Mouse (Mus musculus) cerebellum, adult 11-12 months (tissue): ENCODE data around the gene Fblim1.
"Not testable (repeated sequence)": the region's sequence is repeated elsewhere in the genome, so short reads cannot be mapped to it uniquely, and the experiment has no call there.

Experiments
- DNase-seq: peaks from one replicate; pipeline ENCODE4 v3.0.0; 2022

Gene Fblim1

DNA sequence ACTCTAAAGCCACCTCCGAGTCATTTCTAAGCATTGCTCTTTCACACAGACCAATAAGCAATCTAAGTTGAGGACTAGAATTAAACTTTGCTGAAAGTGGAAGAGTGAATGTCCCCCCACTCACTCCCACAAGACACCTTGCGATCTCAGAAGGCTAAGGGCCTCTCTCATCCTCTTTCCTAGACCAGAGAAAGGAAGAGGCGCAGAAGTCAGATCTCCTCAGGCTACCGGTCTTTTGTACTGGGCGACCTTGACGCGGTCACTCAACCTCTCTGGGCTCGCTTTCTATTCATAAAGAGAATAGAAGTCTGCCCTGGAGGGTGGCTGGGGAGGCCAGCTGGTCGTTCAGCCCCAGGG, 7.0 kb downstream of the Fblim1 start:
- no peak for DNase-seq

DNA sequence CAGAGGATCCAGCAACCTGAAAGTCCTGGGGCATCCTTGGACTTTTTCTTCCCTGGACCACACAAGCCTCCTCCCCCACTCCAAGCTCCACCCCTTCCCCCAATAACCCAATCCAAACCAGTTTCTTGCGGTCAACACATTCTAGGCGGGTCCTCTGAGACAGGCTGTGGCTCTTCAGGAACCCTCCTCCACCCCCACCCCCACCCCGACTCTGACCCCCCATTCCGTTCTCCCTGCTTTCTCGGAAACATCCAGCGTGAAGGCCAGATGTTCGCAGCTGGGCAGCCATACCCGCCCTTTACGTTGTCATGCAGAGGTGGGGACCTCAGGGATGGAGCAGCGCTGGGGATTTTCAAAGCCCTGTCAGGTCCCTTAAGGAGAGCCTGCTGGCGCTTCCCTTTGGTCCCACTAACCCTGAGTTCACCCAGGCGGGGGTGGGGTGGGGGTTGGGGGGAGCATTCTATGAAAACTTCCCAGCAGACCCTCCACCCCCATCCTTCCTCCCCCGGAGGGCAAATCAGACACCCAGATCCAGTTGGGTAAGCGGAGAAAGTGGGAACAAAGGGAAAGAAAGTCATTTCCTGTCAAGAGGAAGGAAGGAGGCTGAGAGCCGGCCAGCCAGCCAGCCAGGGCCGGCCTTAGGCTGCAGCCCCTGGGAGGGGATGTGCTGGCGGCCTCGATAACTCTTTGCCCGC, 7.5 kb downstream of the Fblim1 start:
- no peak for DNase-seq

DNA sequence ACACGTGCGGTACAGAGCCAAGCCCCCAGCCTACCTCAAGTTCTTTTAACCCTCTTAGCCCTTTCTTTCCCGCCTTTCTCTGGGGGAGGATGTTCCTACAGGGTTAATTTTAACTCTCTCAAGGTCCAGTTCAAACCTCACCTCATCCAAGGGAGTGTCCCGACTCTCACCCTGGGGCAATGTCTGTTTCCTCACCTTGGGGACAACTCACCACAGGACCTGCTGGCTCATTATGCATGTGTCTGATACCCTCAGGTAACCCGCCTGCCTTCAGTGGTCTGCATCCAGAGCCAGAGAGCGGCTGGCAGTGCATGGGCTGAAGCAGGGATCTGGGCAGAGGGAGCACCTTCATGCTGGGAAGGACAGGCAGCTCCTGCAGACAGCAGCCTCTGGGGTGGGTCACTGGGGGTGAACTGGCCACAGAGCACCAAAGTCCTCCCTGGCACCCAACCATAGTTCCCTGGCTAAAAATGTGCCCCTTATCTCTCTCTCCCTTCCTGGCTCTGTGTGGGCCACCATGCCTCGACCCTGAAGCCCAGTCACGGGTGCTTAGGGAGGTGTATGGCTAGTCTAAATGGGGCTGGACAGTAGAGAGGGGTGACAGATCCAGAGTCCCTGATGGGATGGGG, 9.1 kb downstream of the Fblim1 start:
- DNase-seq = no peak

DNA sequence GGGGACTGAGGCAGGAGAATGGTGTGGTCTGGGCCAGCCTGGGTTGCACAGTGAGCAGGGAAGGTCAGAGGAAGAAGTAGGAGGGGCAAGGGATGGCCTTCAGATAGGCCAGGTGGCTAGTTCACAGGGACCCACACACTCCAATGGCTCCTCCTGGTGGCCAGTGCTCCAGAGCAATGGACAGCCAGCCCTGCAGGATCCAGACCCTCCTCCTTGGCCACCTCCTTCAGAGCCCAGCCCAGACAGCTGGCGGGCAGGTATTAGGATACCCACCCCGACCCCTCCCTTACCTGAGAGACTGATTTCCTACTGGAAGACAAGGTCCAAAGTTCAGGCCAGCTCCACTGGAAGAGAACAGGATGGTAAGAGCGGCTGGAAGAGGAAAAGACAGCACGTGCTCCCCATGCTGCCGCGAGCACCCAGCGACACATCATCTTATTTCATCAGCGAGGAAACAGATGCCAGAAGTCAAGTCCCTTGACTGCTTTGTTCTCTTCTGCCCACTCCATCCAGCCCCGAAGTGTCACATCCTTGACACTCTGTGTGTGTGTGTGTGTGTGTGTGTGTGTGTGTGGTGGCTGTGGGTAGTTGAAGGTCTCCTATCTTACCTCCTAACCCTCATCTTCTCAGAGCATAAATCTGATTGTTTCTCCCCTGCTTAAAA, 10.2 kb downstream of the Fblim1 start:
- DNase-seq = no peak

DNA sequence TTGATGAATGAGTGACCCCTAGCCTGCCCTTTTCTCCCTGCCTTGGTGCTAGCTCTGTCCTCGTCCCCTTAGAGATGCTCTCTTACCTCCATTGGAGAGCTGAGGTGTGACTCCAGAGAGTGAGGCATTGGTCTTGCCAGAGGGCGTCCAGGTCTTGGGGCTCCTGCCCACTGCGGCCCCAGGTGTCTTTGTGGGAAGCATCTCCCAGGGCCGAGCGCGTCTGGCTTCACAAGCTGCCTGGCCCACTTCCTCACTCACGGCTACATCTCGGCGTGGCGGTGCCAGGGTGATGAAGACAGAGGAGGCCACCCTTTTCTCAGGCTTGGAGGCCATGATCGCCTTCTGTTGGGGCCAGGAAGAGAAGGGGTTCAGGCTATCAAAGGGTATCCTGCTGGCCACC, 10.8 kb downstream of the Fblim1 start:
- DNase-seq = no peak

DNA sequence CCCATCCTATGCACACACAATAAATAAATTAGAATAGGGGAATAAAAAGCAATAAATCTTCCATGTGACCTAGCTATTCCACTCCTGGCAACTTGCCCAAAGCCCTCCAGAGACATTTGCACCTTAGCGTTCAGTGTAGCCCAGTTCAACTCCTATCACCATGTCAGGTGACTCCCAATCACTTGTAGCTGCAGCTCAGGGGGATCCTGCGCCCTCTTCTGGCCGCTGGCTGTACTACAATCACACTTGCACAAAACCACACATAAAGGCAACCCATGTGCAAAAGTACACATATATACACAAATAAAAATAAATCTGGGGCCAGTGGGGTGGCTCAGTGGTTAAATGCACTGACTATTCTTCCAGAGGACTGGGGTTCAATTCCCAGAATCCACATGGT, 14.3 kb downstream of the Fblim1 start:
- DNase-seq = no peak

DNA sequence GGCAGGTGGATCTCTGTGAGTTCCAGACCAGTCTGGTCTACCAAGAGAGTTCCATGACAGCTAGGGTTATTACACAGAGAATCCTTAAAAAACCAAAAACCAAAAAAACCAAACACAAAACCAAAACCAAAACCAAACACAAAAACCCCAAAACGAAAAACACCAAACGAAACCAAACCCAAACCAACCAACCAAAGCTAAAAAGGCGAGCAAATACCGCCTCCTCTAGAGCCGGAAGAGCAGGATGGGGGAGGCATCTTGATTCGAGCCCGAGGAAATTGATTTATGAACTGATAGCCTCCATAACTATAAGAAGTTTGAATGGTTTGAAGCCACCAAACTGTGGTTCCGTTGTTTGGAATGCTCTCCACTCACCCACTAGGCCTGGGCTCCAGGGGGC, 22.0 kb downstream of the Fblim1 start:
- DNase-seq = no peak

DNA sequence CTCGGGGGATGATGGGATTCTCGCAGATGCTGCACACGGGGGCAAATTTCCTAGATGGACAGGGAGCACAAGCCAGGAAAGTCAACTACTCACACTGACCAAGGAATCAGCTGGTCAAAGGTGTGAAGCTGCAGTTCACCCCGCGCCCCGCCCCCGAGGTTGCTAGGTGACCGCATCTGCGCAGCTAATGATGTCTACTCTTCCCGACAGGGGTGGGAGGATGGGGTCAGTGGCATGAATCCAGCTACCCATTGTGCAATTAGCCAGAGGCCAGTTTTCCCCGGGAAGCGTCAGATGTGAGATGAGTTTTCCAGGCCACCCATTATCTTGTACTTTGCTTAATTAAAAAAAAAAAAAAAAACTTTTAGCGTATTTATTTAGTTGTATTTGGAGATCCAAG, 24.8 kb downstream of the Fblim1 start:
- no peak for DNase-seq

DNA sequence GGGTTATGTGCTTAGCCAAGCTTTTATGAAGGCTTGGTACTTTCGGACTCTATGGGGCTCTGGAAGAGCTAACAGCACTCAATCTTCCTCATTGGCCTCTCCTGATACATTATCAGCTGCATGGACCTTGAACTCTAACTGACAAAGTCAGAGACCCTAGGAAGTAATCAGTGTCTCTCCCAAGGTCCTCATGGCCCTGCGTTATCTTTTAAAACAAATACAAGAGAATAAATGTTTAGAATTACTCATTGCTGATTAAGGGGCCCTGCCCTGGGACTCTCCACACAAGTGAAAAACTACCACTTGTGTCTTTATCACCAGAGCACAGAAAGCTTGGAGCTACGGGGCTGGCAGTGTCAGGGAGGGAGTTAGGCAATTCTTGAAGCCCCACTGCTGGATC, 27.1 kb downstream of the Fblim1 start:
- no peak for DNase-seq

DNA sequence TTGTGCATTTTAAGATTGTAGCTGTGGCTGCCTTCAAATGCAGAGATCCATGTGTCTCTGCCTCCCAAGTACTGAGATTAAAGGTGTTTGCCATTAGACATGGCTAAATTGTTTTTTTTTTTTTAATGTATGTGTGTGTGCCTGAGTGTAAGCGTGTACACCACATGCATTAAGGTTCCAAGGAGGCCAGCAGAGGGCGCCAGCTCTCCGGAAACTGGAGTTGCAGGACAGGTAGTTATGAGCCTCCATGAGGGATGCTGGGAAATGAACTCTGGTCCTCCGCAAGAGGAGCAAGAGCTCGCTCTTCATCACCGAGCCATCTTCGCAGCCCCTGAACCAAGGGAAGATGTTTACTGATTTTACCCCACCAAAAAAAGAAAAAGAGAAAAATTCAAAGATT, 29.0 kb downstream of the Fblim1 start:
- DNase-seq = no peak

DNA sequence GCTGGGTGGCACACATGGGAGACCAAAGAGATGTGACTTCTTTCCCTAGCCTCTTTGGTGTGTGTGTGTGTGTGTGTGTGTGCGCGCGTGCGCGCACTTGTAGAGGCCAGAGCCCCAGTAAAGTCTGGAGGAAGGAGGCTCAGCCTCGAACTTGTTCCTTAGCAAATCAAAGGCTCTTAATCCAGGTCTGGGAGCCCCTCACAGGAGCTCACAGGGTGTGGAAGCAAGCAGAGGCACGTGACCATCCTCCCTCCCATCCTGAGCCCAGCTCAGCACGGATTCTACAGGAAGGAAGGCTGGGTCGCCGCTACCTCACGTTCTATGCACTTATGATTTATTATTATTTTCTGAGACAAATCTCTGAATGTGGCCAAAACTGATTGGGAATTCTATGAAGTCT, 29.5 kb downstream of the Fblim1 start:
- DNase-seq = no peak

DNA sequence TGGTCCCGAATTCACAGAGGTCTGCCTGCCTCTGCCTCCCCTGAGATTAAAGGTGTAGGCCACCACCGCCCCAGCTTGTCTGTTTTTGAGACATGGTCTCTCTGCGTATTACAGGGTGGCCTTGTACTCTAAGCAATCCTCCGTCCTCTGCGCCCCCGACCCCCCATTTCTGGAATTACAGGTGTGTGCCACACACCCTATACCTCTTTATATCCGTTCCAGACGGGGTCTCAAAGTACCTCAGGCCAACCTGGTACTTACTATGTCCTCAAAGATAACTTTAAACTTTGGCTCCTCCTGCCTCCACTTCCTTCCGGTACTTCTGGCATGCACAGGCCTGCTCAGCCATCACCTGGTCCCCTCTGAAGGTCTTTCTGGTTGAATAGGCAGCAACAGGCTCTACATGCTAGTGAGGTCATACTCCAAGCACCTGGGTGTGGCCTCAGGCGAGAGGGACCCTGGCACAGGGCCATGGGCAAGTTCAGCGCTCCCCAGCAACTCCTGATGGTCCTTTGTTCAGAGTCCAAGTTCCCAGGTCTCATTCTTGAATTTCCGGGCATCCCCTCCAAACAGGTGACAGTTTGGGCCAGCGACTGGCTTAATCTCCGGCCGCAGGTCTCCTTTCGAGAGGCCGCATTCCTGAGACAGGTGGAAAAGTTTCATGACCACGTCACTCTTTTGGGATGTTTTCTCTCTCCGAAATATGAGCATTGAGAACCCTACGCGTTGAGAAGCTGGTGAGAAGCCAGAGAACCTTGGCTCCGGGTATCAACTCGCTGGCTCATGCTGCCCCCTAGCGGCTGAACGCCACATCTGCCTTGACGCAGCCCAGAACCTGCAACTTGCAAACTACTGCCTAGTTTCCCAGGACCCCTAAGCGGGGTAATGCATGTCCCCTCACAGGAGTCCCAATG, 30.9 kb downstream of the Fblim1 start:
- DNase-seq = peak; percentile 54

DNA sequence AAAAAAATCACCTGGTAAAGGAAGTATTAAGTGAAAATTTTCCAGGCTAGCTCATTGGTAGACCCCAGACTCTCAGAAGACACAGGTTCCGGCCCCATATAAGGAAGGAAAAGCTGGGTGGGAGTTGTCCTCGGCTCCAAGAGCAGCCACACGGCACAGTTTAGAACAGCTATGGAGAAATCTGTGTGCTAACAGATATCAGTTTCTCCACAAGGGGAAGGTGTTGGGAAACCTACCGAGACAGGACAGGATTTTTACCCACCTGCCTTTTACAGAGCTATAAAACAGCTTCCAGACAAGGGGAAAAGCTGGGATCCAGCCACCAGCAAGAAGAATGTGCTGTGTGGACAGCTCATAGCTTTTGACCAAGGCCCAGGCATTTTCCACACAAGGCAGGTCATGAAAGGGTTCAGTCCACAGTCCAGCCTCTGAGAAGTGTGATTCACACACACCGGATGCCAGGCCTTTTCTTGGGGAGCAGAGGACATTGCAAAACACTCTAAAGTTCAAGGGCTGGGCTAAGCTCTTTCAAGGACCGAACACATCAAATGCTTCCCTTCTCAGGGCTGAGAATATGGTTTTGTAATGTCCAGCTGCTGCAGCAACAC, 32.4 kb downstream of the Fblim1 start:
- no peak for DNase-seq

DNA sequence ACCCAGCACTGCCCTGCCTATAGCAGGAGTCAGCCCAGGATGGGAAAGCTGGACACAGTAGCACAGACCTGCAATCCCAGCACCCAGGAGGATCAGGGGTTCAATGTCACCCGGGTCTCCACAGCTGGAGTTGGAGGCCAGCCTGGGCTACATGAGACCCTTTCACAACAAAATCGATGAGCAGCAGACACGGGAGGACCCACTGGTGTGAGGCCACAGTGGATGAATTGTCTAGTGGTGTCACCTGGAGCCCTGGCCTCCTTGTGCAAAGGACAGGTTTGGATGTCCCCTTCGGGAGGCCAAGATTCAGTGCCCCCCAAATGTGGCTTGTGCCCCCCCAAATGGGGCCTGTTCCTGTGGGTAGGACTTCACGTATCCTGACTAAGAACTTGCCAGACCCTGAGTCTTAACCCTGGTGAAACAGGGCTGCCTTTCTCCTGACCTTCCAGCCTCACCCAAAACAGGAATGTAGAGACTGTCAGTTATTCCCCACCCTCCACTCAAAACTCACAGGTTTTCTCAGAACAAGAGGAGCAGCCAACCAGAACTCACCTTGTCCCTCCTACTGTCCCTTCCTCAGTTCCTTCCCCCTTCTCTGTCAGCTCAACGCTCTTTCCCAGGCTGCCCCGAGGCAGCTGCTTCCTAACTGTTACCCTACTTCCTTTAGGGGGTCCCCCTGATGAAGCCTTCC, 33.1 kb downstream of the Fblim1 start:
- DNase-seq = no peak

DNA sequence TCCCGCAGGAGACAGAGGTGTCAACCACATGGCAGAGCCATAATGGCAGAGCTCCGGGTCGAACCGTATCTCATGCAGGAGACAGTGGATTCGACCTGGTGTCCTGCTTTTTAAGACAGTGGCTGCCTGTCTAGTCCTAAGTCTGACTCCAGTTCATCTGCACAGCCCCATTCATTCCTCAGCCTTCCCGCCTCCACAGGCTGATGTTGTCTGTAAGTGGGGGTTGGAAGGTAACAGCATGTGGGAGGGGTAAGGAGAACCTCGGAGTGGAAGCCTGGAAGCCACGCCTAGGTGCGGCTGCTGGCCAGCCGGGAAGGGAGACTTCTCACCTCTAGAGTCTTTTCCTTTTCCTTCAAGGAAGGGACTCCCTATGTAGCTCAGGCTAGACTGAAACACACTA, 34.0 kb downstream of the Fblim1 start:
- no peak for DNase-seq

DNA sequence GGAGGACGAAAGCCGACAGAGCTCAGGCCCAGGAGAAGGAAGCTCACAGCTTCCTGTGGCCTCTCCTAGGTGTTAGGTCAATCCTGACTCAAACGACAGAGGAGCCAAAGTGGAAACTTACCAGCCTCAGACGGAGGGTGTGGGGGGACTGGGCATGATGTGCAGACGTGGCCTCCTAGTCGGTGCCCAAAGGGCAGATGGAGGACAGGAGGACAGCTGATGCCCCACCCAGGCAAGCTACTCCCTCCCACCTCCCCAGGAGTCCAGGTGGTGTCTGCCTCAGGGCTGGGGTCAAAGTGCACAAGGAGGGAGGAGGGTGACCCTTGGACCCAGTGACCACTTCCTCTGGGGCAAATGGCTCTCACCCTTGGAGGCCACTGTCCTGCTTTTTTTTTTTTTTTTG, 34.6 kb downstream of the Fblim1 start:
- DNase-seq = no peak

DNA sequence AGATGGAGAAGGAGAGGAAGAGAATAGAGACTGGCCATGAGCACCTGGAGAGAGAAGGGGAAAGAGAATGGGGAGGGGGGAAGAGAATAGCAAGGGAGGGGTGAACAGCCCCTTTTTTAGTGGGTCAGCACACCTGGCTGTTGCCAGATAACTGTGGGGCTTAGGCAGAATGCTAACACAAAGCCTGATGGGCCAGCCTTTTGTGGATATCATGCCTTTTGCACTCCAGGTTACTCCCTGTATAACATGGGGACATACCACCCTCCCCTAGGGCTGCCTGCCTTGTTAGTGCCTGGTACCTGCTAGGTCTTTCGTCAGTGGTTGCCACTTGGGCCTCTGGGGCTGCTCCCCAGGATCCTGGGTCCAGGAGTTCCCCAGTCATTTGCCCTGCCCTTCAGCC, 35.1 kb downstream of the Fblim1 start:
- no peak for DNase-seq

DNA sequence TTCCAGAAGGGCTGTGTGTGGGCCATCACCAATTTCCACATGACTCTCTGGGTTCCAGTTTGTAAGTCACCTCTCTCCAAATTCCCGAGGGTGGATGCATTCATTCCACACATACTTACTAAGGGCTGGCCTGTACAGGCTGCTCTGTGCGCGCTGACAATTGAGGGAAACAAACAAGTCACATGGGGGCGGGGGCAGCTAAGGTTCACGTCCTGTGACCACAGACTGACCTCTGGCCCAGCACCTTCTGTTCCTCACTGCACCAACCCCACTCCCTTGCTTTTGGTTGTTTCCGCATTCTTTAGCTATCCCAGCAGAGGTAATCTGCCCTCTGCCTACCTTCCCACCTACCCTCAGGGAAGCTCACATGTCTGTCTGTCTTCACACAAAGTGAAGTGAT, 35.9 kb downstream of the Fblim1 start:
- DNase-seq = no peak

DNA sequence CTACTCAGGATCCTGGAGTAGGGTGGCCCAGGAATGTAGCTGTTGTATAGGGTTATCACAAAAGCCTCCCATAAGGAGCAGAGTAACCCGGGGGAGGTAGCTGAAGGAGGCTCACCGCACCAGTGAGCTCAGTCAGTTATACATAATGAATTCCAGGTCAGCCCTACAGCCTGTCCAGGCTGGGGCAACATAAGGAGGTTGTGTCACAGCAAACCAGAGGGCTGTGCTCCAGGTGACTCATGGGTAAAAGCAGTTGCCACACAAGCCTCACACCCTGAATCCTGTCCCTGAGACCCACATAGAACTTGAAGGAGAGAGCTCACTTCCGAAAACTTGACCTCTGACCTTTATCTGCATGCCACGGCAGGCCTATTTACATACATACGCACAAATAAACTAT, 36.9 kb downstream of the Fblim1 start:
- DNase-seq = no peak

DNA sequence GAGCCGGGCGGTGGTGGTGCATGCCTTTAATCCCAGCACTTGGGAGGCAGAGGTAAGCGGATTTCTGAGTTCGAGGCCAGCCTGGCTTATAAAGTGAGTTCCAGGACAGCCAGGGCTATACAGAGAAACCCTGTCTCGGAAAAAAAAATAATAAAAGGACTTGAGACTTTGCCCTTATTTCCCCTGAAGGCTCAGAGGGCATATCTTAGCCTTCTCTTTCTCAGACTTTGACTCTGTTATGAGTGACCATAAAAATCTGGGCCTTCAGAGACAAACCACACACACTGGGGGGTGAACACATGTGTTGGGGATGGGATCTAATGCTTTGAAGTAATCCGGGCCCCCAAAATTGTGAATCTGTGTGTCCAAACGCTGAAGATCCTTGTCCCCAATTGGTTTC, 38.7 kb downstream of the Fblim1 start:
- not testable (repeated sequence) for DNase-seq

DNA sequence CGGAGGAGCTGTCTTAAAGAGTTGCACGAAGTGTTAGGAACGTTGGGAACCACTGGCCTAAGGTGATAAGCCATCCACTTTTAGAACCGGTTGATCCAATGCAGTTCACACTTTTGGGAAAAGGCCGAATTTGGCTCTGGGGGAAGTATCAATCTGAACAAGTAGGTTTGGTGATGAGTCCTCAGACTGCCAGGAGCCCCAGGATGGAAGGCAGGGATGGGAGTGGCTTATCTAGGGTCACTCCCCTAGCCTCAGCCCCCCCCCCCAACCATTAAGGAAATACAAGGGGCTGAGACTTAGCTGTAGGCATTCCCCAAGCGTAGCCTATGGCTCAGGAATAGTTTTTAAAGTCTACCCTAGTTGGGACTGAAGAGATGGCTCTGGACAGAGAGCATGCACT, 39.7 kb downstream of the Fblim1 start:
- DNase-seq = no peak

DNA sequence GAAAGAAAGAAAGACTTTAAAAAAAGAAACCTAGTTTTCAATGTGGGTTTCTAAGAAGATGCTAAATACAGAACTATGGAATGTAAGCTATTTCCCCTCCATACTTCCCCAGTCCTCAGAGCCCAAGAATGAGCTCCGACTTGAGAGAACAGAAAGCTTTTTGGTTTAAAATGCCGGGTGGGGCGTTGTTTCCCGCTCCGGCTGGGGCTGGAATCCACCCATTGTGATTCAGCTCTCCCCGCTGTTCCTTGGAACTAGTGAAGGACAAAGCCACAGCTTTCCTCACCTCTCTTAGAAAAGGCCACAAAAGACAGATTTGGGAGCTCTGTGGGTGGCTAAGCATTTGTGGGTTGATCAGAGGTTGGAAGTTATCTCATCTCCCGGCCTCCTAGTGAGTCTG, 40.6 kb downstream of the Fblim1 start:
- DNase-seq = no peak

DNA sequence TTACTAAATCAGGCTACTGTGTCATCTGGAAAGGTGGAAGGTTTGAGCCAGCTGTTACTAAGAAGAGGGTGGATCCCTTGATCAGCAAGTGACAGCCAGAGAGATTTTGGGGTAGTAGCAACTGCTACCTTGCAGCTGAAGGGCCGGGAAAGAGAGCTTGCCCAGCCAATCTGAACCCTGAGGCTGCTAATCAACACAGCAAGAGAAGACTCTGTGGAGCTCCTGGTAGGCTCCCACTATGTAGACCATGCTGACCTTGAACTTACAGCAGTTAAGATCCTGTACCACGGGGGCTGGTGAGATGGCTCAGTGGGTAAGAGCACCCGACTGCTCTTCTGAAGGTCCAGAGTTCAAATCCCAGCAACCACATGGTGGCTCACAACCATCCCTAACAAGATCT, 41.2 kb downstream of the Fblim1 start:
- DNase-seq = no peak
